Mouse (Mus musculus) right cerebral cortex, postnatal 25 days (tissue): ENCODE measurements around the gene Kat7.

Experiments
- DNase-seq: peaks from one replicate; pipeline ENCODE4 v3.0.0; 2022

Kat7 gene

DNA sequence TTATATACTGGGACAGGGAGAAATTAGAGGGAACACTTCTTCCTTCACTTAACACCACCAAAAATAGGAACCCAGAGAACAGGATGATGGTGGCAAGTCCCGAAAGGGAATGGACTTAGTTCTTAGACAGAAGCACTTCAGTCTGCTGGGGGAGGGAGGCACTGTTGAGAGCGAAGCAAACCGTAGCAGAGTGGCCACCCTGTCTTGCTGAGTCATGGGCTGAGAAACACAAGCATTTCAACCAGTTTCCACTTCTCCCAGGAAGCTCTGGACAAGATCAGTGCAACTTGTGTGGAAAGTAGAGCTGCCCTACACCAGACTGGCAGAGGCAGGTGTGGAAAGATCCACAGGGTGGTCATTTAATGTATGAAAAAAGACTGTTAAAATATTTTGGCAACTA, 35.4 kb downstream of the Kat7 start:
- no peak for DNase-seq

DNA sequence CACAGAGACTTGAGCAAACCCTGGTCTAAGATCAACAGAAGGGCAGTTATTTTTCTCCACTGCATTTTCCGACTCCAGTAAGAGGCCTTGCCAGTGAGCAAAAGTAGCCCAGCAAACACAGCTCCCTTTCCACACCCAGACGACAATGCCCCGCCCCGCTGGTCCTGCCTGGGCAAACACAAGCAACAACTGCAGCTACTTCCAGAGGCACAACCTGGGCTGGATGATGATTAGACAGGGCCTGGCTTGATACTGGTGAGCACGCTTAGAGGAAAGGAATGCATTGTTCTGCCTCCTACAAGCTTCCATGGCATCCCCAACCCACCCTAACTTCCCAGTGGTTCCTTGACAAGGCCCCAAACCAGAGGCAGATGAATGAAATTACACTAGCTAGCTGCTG, 36.4 kb downstream of the Kat7 start:
- DNase-seq = no peak

DNA sequence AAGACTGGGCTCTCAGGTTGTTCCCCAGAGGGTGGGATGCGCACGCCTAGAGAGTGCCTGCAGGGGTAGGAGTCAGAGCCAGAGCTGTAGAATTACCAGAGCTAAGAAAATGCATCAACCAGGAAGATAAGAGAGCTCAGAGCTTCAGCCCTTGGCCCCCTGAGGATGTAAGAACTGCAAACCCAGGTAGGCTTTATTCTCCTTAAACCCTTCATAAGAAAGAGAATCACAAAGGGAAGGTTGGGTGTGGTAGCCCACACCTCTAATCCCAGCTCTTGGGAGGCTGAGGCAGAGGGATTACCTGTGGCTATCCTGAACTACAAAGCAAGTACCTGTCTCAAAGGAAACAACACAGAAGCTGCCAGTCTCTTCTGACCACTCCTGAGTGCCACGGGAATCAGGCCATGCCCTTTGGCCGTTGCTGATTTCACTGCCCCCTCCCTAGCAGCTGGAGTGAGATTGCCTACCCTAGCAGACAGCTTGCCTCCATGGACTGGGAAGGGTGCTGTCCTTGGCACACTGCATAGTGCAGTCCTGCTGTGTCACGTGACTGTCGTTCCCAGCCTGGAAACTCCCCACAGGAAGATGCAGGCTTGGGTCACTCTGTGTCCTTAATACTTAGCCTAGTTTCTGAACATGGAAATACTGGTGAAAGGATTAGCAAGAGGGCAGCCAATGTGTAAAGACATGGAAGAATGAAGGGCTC, 43.4 kb downstream of the Kat7 start:
- no peak for DNase-seq

DNA sequence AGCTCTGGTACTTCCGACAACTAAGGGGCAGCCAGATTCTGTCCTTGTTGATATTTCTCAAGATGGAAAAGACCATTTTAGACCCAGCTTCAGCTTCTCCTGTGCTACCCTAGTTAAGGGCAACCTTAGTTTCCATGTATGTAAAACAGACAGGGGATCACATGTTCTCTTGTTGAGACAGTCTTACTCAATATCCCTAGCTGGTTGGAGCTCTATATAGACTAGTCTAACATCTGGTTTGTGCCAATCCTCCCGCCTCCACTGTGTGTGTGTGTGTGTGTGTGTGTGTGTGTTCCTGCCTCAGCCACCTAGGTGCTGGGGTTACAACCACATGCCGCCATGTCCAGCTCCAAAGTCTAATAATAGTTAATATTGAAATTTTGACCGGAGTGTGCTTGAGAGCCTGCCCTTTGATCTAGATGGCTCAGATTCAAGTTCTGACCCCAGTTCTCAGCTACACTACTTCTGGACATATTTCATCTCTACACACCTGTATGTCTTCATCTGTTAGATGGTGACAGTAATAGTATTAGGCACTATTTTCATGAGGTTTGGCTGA, 45.5 kb downstream of the Kat7 start:
- DNase-seq = no peak

DNA sequence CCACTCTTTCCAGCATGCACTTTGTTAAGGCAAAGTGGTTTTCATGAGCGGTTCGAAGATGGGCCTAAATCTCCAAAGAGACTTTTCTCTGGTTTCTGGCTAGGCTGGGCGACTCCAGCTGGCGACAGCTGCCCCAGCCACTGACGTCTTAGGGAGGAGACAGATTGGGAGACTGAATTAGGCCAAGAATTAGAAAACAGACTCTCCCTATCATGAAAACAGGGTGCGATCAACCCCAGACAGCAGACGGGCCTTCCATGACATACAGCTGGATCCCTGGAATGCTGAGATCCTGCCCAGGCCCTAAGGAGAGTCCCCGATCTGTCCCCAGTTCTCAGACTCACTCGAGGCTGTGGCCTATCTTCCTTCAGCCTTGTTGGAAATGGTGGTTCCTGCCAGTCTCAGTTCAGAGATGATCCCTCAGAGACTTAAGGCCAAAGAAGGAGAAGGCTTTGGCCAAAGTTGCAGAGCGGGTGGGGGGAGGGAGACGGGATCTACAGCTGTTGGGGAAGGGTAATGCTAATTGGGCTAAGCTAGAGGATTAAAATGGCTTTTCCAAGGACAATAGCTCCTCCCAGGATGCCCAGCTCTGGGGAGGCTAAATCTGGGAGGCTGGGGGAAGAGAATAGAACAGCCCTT, 46.1 kb downstream of the Kat7 start:
- no peak for DNase-seq

DNA sequence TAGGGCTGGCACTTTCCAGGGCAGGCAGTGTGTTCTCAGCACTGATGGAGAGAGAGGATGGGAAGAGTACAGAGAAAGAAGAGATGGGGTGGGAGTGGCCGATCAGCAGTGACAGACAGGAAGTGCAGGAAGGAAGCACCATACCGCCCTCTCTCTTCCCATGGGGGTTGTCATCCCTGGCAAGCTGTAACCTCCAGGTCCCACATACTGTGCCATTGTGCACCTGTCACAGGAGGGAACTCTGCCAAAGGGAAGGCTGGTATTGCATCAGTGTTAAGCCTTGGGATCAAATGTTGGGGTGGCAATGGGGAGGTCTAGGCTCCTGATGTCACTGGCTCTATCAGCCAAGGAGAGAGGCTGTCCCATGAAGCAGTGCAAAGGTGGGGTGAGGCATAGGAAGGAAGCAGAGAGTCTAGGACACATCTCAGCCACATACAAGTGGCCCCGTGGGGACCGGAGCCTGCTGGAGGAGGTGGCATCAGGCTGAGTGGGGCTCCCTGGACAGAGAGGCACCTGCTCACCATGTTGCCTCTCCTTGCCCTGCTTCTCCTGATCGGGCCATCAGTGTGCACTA, 48.8 kb downstream of the Kat7 start, which contains the start of gene Tac4:
Gene Tac4, plus strand, starts transcription at position 352 of the 574 bp plus-strand sequence.
- DNase-seq = no peak

DNA sequence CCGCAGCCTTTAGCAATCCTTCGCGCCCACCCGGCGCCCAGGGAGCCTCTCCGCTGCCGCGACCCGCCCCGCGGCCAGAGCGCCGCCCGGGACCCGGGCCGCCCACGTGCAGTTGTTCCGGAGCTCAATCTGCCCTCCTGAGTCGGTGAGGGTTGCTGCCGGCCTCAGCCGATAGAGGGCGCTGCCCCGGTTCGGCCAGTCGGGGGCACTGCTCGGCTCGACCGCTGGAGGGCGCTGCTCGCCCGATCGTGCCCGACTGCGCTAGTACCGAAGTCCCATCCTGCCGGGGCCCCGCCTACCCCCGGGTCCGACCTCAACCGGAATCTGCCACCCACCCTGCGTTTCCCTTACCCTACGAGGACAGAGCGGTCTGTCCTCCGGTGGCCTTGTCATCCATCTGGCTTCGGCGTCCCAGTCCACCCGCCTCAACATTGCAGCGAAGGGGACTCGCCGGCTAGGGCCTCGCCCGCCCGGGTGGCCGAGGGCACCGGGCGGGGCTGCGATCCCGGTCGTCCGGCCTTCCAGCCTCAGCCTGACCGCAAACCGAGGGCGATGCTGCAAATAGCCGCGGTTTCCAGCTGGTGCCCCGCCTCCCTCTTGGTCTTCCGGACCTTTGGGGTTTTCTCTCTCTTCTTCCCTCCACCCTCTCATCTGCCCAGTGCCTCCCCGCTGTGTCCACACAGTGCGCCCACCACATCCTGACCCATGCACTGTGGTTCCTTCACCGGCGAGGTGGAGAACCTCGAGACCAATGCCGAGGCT, 50.8 kb downstream of the Kat7 start:
- DNase-seq = peak; percentile 84

DNA sequence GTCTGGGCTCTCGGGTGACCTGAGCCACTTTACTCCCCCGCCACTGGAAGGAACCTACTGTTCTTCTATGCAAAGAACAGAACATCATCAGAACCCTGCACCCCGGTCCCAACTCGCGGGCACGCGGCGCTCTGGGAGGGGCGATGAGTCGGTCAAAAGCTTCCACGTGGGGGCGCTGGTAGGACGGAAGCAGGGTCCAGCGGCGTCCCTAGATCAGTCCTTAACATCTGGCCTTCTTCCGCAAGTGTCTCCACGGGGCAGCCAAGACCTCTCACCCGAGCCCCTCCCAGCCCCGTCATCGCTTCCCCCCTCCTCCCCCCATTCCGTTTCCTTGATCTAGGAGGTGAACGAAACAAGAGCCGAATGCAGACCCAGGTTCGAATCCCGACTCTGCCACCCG, 51.6 kb downstream of the Kat7 start:
- DNase-seq = peak; percentile 43

DNA sequence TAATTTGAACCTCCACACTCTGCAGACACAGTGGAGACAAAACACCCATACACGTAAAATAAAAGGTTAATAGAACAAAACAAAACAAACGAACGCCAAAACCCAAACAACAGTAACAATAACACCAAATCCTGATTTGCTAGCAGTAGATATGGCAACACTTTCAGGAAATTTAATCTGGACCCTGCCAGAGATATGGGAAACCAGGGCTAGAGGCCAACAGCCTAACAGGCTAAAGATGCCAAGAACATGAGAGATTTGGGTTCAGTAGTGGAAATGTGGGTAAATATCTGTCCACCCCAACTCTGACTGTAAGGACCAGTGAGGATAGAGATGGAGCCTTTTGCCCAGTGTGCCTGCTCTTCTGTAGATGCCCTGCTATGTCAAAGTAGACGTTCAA, 52.1 kb downstream of the Kat7 start:
- no peak for DNase-seq

DNA sequence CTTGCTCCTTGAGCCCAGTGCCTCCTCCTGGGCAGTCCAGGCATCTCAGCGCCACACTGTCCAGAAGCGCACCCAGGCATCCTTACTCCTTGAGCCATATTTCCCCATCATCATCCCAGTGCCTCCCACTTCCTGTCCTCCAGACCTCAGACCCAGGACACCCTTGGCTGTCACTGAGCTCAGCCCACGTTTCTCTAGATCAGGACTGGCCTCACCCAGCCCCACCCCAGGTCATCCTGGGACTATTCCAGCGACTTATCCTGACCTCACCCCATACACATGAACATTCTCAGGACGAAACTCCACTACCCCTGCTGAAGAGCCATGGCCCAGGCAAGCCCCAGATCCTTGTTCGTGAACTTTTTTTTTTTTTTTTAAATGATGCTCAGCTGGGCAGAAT, 54.3 kb downstream of the Kat7 start:
- no peak for DNase-seq

DNA sequence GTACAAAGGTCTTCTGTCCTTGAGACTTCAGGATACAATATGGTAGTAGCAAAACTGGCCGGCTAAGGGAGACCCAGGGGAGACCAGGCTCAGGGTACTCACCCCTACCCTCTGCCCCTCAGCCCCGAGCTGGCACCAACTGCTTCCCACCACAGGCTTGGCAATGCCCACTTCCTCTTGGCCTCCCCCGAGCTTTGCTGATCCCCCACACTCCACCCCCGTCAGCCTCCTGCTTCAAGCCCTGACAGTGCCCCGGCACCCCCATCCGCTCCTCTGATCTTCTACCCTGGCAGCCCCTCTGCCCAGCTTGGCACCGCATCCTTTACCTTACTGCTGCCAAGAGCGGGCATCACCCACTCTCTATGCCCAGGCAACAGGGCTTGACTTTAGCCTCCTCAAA, 55.9 kb downstream of the Kat7 start:
- DNase-seq = no peak

DNA sequence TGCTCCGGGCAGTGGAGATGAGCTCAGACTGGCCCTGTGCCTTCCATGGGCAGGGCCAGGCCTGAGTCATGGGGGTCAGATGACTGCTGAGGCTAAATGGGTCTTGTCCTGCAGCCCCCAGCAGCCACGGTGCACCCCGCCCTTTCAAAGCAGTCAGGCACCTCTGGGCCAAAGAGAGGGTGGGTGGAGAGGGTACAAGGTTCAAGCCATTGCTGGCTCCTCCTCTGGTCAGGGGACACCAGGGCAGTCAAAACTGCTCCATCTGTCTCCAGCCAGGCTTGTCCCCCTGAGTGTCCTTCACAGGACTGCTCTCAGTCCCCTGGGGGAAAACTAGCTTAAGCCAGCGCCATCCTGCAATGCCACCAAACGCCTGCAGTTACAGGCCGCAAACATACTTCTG, 57.9 kb downstream of the Kat7 start:
- DNase-seq = no peak

DNA sequence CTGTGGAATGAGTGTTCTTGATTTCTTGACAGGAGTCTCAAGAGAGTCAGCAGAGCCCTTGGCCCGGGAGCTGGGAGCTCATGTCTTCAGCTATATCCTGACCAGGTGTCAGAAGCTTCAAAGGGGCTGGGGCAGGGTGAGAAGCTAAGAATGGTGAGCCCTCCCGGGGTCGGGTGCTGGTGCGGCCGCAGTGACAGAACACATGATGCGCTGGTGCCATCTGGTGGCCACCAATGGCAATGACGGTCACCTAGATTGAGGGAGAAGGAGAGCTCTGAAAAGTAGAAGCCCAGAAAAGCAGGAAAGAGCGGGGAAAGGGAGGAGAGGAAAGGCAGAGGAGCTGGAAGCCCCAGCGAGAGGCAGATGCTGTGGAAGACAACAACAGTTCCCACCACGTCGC, 58.8 kb downstream of the Kat7 start:
- peak; percentile 64 for DNase-seq

DNA sequence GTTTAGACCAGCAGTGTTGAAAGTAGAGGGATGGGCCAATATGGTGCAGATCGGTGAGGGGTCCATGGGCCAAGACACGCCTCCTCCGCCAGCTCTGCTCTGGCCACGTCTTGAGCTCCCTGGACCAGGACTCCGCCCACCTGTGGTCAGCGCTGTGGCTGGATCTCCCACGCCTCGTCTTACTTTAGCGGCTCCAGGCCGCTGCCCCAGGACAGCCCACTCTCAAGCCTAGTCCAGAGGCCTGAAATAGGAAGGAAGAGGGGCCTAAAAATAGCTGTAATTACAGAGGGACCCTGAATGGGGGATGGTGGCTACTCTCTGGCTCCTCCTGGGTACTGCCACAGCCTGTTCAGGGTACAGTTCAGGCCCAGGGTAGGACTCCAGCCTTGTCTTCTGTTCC, 59.9 kb downstream of the Kat7 start:
- no peak for DNase-seq

DNA sequence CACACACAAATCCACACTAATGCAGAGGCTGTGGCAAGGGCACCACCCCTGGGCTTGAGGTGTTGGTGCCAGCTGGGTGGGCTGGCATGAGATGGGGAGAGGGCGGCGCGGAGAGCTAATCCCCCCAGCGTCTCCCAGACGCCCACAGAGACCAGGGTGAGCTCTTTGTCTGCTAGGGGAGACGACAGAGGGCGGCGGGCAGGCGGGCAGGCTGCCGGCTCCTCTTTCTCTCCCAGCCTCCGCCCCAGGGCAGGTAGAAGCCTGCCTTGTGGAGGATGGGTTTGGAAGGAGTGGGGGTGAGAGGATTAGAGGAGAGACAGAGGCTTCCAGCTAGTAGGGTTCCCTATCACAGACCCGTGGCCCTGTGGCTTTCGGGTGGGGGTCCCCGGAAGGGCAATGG, 63.0 kb downstream of the Kat7 start:
- DNase-seq = no peak

DNA sequence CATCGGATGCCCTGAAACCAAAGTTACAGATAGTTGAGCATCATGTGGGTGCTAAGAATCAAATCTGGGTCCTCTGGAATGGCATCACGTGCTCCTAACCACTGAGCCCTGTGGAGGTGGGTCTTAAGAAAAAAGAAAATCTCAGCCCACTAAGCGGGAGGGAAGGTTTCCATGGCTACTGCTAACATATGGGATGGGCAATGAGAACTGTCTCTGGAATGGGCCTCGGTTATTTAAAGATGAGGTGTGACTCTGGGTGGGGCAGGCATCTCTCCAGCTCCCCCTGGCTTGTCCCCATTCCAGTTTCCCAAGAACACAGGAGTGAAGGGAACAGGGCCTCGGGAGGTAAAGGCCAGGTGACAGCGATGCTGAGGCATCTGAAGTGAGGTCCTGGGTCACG, 64.6 kb downstream of the Kat7 start:
- no peak for DNase-seq

DNA sequence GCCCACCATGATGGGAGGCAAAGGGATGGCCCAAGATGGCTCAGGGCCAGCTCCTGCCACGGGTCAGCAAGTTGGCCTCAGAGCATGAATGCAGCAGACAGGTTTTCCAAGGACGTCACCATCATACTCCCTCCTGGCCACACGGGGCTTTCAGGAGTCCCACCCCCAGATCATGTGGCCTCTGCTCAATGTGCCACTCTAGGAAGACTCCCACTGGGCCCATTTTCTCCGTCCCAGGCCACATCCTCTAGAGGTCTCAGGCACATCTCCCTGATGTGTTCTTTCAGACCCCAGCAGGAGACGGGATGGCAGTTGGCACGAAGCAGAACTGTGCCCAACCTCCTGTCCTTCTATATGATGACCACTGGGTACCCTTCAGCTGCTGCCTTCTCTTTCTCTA, 67.4 kb downstream of the Kat7 start:
- DNase-seq = no peak

DNA sequence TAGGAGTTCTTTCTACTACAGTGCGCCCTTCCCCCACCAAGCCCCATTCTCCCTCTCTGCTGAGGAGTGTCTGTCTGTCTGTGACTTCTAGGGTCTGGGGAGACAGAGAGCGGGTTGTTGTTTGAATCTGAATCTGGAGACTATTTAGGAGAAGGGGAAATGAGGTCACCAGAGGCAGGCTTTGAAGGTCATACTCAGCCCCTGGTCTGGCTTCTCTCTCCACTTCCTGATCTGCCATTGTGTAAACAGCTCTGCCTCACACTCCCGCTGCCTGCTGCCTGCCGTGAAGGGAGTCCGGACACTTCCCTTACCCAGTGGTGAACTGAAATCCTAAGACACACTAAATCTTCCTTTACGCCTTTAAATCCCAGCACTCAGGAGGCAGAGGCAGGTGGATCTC, 71.6 kb downstream of the Kat7 start:
- no peak for DNase-seq

DNA sequence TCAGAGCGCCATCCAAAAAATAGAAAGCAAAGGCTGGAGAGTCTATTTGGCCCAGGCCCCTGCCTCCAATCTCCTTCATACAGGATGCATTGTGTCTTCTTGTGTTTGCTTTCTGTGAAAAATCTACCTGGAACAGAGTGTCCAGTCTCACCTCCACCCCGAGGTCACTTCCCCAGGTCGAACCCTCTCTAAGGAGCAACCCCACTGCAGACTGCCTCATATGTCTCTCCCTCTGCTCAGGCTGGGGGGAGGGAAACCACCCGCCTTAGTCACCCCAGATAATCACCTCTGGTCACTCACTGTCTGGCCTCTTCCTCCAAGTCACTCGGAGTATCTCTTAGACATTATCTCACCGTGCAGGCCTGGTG, 77.7 kb downstream of the Kat7 start:
- DNase-seq = no peak

DNA sequence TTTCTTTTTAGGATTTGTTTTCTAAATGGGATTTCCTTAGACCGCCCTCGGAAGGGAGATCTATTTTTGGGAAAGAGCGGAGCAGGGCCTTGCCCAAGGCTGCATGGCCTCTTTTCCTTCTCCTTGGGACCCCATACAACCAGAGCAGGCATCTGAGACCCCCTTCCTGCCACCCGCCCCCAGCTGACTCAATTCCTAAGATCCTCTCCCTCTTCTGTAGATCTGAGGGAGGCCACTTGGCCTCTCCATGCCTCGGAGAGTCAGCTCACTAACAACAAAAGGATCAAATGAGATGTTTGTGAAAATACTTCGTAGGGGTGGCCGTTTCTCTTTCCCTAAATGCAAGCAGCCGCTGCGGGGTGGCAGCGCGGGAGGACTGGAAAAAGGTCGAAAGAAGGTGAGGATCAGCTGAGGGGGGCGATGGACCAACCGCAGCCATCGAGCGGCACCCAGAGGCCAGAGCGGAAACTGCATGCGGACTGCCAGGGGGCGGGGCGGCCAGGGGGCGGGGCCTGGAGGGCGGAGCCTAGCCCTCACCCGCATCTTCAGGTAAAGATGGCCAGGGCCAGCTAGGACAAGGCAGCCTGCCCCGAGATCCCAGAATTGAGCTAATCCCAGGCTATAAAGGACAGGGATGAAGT, 78.2 kb downstream of the Kat7 start:
- peak; percentile 54 for DNase-seq

DNA sequence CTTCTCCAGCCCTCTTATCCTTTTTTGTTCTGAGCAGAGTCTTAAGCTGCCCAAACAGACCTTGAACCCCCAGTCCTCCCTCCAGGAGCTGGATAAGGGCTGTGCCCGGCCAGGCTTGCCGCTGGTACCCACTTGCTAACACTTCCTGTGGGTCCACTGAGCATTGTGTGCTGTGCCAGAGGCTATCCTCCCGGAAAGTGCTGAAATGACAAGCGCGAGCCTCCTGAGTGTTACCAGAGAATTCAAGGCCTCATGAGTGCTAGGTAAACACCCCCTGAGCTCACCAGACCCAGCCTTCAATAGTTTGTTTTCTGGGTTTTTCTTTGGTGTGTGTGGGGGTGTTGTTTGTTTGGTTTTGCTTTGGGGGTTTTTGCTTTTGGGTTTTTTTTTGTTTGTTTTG, 82.6 kb downstream of the Kat7 start:
- DNase-seq = no peak

DNA sequence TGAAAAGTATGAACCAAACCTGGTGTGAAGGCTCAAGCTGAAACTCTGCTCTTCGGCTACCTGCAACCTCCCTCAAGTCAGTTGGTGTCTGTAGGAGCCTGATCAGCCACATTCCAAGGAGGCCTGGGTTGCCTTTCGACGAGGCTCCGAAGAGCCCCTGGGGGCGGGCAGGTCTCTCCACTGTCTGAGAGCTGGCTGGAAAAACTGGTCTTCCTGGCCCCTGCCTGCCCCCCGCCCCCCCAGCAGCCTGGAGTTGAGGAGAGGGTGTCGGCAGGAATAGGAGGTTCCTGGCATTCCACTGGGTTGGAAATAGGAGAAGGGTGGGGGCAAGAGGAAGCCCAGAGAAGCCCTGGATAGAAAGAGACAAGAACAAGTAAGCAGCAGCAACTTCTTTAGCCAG, 84.6 kb downstream of the Kat7 start:
- no peak for DNase-seq
